Mouse (Mus musculus) right cerebral cortex, postnatal 36 days (tissue): ENCODE data around the gene Spdye4a.
"Not testable (repeated sequence)": the region's sequence is repeated elsewhere in the genome, so short reads cannot be mapped to it uniquely, and the experiment has no call there.

Experiments used
- DNase-seq, 2 experiments: peaks; one replicate each; pipeline ENCODE4 v3.0.0; 2022; ENCODE audit warnings: low spot score in 2 of 2, mixed read lengths in 1 of 2

The Spdye4a gene

GRCm38 (mm10) chr5:143235028-143235693 is 8.5 kb upstream of the Spdye4a start, which contains the start of gene Zfp12:
Gene Zfp12 (plus strand): TSS chr5:143235163.
- DNase-seq = peak; percentile 95 to 96

- DNase-seq = no peak
Measured at GRCm38 (mm10) chr5:143222287-143222686, 4.4 kb downstream of the Spdye4a start.

GRCm38 (mm10) chr5:143220996-143221395 is 5.7 kb downstream of the Spdye4a start:
- DNase-seq = no peak

GRCm38 (mm10) chr5:143213832-143214231 is 12.9 kb downstream of the Spdye4a start:
- DNase-seq = no peak

- DNase-seq = no peak
Measured at GRCm38 (mm10) chr5:143205015-143205414, 21.7 kb downstream of the Spdye4a start.

GRCm38 (mm10) chr5:143196506-143196905 is 30.2 kb downstream of the Spdye4a start:
- no peak for DNase-seq

GRCm38 (mm10) chr5:143195166-143195565 is 31.5 kb downstream of the Spdye4a start:
- DNase-seq = no peak

- DNase-seq = not testable (repeated sequence)
Measured at GRCm38 (mm10) chr5:143194747-143195146, 31.9 kb downstream of the Spdye4a start.

GRCm38 (mm10) chr5:143192806-143193205 is 33.9 kb downstream of the Spdye4a start:
- DNase-seq = no peak

GRCm38 (mm10) chr5:143188014-143188413 is 38.7 kb downstream of the Spdye4a start:
- DNase-seq = not testable (repeated sequence)

GRCm38 (mm10) chr5:143180255-143181076 is 46.2 kb downstream of the Spdye4a start, which contains the start of the genes Rbak and Spdye4b:
Gene Rbak (minus strand): TSS chr5:143180775.
Gene Spdye4b (plus strand): TSS chr5:143181017.
- peak; percentile 95 to 97 for DNase-seq

GRCm38 (mm10) chr5:143179179-143179578 is 47.5 kb downstream of the Spdye4a start:
- DNase-seq = no peak

- no peak for DNase-seq
Measured at GRCm38 (mm10) chr5:143177541-143178200, 49.0 kb downstream of the Spdye4a start.

- no peak for DNase-seq
Measured at GRCm38 (mm10) chr5:143175970-143176369, 50.7 kb downstream of the Spdye4a start.
